Mouse (Mus musculus) lung, embryonic 16.5 days (tissue): ENCODE results near the gene Spag6. TPM values are rescaled to one million over a fixed set of nuclear protein-coding genes. Genes with fewer than 3 reads are reported as not detected.

Source experiments
- ATAC-seq: fragments of 200-750 bp; cut with Nextera tagmentation; 2 replicates; pipeline ENCODE4 v1.8.0; 2017; ENCODE audit warnings: low read depth, mild to moderate bottlenecking, moderate library complexity
- H3K27ac ChIP-seq: fragments of 300-500 bp; sonication (generic); 2 replicates; pipeline ENCODE4 v1.5.1; 2014; ENCODE audit warnings: mild to moderate bottlenecking, control low read depth, low read length
- H3K27me3 ChIP-seq: fragments of 300-500 bp; sonication (generic); 2 replicates; pipeline ENCODE4 v1.6.1; 2014; ENCODE audit warnings: low read depth, low read length, mixed read lengths; ENCODE audit not compliant: control insufficient read depth, insufficient read depth
- H3K36me3 ChIP-seq: fragments of 300-500 bp; sonication (generic); 2 replicates; pipeline ENCODE4 v1.6.1; 2014; ENCODE audit warnings: low read length; ENCODE audit not compliant: control insufficient read depth, insufficient read depth
- H3K4me1 ChIP-seq: fragments of 300-500 bp; sonication (generic); replicated peaks from 2 replicates; pipeline ENCODE4 v1.6.1; 2014; ENCODE audit warnings: low read length, mixed read lengths; ENCODE audit not compliant: control insufficient read depth, insufficient read depth
- H3K4me2 ChIP-seq: fragments of 300-500 bp; sonication (generic); 2 replicates; pipeline ENCODE4 v1.6.1; 2014; ENCODE audit warnings: low read depth, low read length, control low read depth
- H3K4me3 ChIP-seq: fragments of 300-500 bp; sonication (generic); 2 replicates; pipeline ENCODE4 v1.5.1; 2014; ENCODE audit warnings: mild to moderate bottlenecking, low read length, control low read depth
- H3K9ac ChIP-seq: fragments of 300-500 bp; sonication (generic); 2 replicates; pipeline ENCODE4 v1.6.1; 2014; ENCODE audit warnings: low read length, control low read depth
- H3K9me3 ChIP-seq: fragments of 300-500 bp; sonication (generic); 2 replicates; pipeline ENCODE4 v1.6.1; 2016; ENCODE audit warnings: low read length; ENCODE audit not compliant: control insufficient read depth
- WGBS: fragments of 180-500 bp; shearing (Covaris S2); extraction: QIAGEN DNeasy Blood & Tissue Kit; methylation state at CpG from one replicate; pipeline ENCODE4 v1.1.7; 2014; 5-methylcytosine and 5-hydroxymethylcytosine counted together
- polyA plus RNA-seq: library from polyadenylated mRNA; unstranded; fragments of >200 nt; fragmentation: Nextera tagmentation; extraction: Ambion mirVana; gene quantifications from 2 replicates; pipeline ENCODE4 v1.2.1, GENCODE M21; 2015

The Spag6 gene
- polyA plus RNA-seq: 0.15 TPM in 1 of 2 replicates, not detected in the other

GRCm38 (mm10) chr2:18693871-18694610, at the start of gene Spag6:
Spag6 (plus strand) TSS chr2:18694032.
- H3K27me3 ChIP-seq: peaks cover 41% of the 10 kb centered on the region

GRCm38 (mm10) chr2:18648563-18648962, 45.3 kb upstream of the Spag6 start:
- Histone ChIP-seq H3K36me3 (no peaks in the 10 kb centered on the region), H3K4me2 (no peak overlapping the region), H3K27me3 (no peaks in the 10 kb centered on the region), H3K27ac (no peak overlapping the region), H3K4me1 (no peaks in the 10 kb centered on the region), H3K9me3 (no peaks in the 10 kb centered on the region), H3K4me3 (no peak overlapping the region), H3K9ac (no peak overlapping the region)
- no peak for ATAC-seq
- WGBS: 74% methylated on average over 3 of the region's 4 CpGs

More at GRCm38 (mm10) chr2:18693871-18694610, at the start of gene Spag6:
- H3K4me3 ChIP-seq: peak within 1 kb of the TSS; percentile 79
- peaks cover 24% of the 10 kb centered on the region for H3K4me1 ChIP-seq
- H3K36me3 ChIP-seq: no peaks in the 10 kb centered on the region
- H3K27ac ChIP-seq: peak within 1 kb of the TSS; percentile 75
- peak within 1 kb of the TSS; percentile 89 for H3K4me2 ChIP-seq
- ATAC-seq: peak; percentile 81
- under 1% methylated on average over 59 of the region's 61 CpGs for WGBS
- peak within 1 kb of the TSS; percentile 97 for H3K9ac ChIP-seq
- no peaks in the 10 kb centered on the region for H3K9me3 ChIP-seq

GRCm38 (mm10) chr2:18654821-18655220, 39.0 kb upstream of the Spag6 start:
- WGBS: 45% methylated on average over 5 of the region's 5 CpGs
- ATAC-seq: no peak
- no peak overlapping the region for H3K27ac ChIP-seq
- H3K9ac ChIP-seq: no peak overlapping the region
- H3K4me1 ChIP-seq: no peaks in the 10 kb centered on the region
- no peak overlapping the region for H3K4me2 ChIP-seq
- H3K27me3 ChIP-seq: no peaks in the 10 kb centered on the region
- no peaks in the 10 kb centered on the region for H3K9me3 ChIP-seq
- H3K36me3 ChIP-seq: no peaks in the 10 kb centered on the region
- no peak overlapping the region for H3K4me3 ChIP-seq

GRCm38 (mm10) chr2:18664003-18664402, 29.8 kb upstream of the Spag6 start:
- no peak overlapping the region for H3K27ac ChIP-seq
- H3K4me1 ChIP-seq: no peaks in the 10 kb centered on the region
- 69% methylated on average over 3 of the region's 3 CpGs for WGBS
- no peak overlapping the region for H3K9ac ChIP-seq
- H3K36me3 ChIP-seq: no peaks in the 10 kb centered on the region
- H3K27me3 ChIP-seq: no peaks in the 10 kb centered on the region
- no peak overlapping the region for H3K4me3 ChIP-seq
- no peaks in the 10 kb centered on the region for H3K9me3 ChIP-seq
- no peak overlapping the region for H3K4me2 ChIP-seq
- no peak for ATAC-seq

GRCm38 (mm10) chr2:18671041-18671440, 22.8 kb upstream of the Spag6 start:
- H3K27ac ChIP-seq: no peak overlapping the region
- no peak overlapping the region for H3K9ac ChIP-seq
- no peak overlapping the region for H3K4me3 ChIP-seq
- H3K4me1 ChIP-seq: peaks cover 9% of the 10 kb centered on the region
- H3K4me2 ChIP-seq: no peak overlapping the region
- ATAC-seq: no peak
- WGBS: 45% methylated on average over 6 of the region's 6 CpGs
- H3K36me3 ChIP-seq: no peaks in the 10 kb centered on the region
- H3K9me3 ChIP-seq: no peaks in the 10 kb centered on the region
- no peaks in the 10 kb centered on the region for H3K27me3 ChIP-seq

- Histone ChIP-seq H3K27me3 (no peaks in the 10 kb centered on the region), H3K36me3 (no peaks in the 10 kb centered on the region), H3K4me2 (peak within 1 kb of the TSS; percentile 66), H3K9me3 (no peaks in the 10 kb centered on the region), H3K4me3 (peak within 1 kb of the TSS; percentile 73), H3K9ac (peak within 1 kb of the TSS; percentile 87), H3K27ac (peak within 1 kb of the TSS; percentile 99), H3K4me1 (peaks cover 9% of the 10 kb centered on the region)
- ATAC-seq: peak; percentile 85
- under 1% methylated on average over 78 of the region's 91 CpGs for whole genome bisulfite sequencing
These were observed 21.6 kb upstream of the Spag6 start, which contains the start of gene Commd3 for GRCm38 (mm10) chr2:18672133-18672765. Commd3 (plus strand) TSS chr2:18672384.

- Histone ChIP-seq H3K36me3 (no peaks in the 10 kb centered on the region), H3K9me3 (no peaks in the 10 kb centered on the region), H3K27ac (peak overlapping the region; percentile 99), H3K9ac (peak overlapping the region; percentile 87), H3K4me2 (peak overlapping the region; percentile 66), H3K4me1 (peaks cover 9% of the 10 kb centered on the region), H3K4me3 (peak overlapping the region; percentile 73), H3K27me3 (no peaks in the 10 kb centered on the region)
- under 1% methylated on average over 11 of the region's 11 CpGs for WGBS
- no peak for ATAC-seq
These were observed 21.1 kb upstream of the Spag6 start for GRCm38 (mm10) chr2:18672766-18673164.

- Histone ChIP-seq H3K4me2 (no peak overlapping the region), H3K4me3 (no peak overlapping the region), H3K4me1 (peaks cover 9% of the 10 kb centered on the region), H3K36me3 (no peaks in the 10 kb centered on the region), H3K27me3 (no peaks in the 10 kb centered on the region), H3K9ac (no peak overlapping the region), H3K27ac (no peak overlapping the region), H3K9me3 (no peaks in the 10 kb centered on the region)
- WGBS: 71% methylated on average over 4 of the region's 4 CpGs
- no peak for ATAC-seq
These were observed 20.1 kb upstream of the Spag6 start for GRCm38 (mm10) chr2:18673766-18674165.

- Histone ChIP-seq H3K4me2 (no peak overlapping the region), H3K4me3 (no peak overlapping the region), H3K27ac (no peak overlapping the region), H3K4me1 (peaks cover 9% of the 10 kb centered on the region), H3K27me3 (0 out of 2 replicates have a peak, but pooled peaks cover 2% of the 10 kb centered on the region), H3K9me3 (no peaks in the 10 kb centered on the region), H3K36me3 (no peaks in the 10 kb centered on the region), H3K9ac (no peak overlapping the region)
- WGBS: 83% methylated on average over 4 of the region's 4 CpGs
- no peak for ATAC-seq
These were observed 19.5 kb upstream of the Spag6 start for GRCm38 (mm10) chr2:18674193-18674902.
